Mouse (Mus musculus) midbrain, postnatal 0 days (tissue): ENCODE data around the gene St8sia4. TPM values are rescaled to one million over a fixed set of nuclear protein-coding genes. Genes with fewer than 3 reads are reported as not detected.
"Not testable (repeated sequence)": the region's sequence is repeated elsewhere in the genome, so short reads cannot be mapped to it uniquely, and the experiment has no call there.

Experiments
- ATAC-seq: fragments of 200-750 bp; cut with Nextera tagmentation; 2 replicates; pipeline ENCODE4 v1.8.0; 2017; ENCODE audit warnings: moderate number of reproducible peaks, mild to moderate bottlenecking, moderate TSS enrichment, moderate library complexity; ENCODE audit not compliant: low FRiP score
- DNase-seq: peaks from one replicate; pipeline ENCODE4 v3.0.0-alpha.2; 2015; ENCODE audit warnings: low spot score
- H3K27ac ChIP-seq: fragments of 300-500 bp; sonication (generic); 2 replicates; pipeline ENCODE4 v1.5.1; 2014; ENCODE audit warnings: low read depth, mild to moderate bottlenecking, low read length, mixed read lengths
- H3K27me3 ChIP-seq: fragments of 300-500 bp; sonication (generic); 2 replicates; pipeline ENCODE4 v1.6.1; 2014; ENCODE audit warnings: low read length, control low read depth, mixed read lengths; ENCODE audit not compliant: insufficient read depth
- H3K36me3 ChIP-seq: fragments of 300-500 bp; sonication (generic); 2 replicates; pipeline ENCODE4 v1.6.1; 2014; ENCODE audit warnings: low read length, control low read depth, mixed read lengths; ENCODE audit not compliant: insufficient read depth
- H3K4me1 ChIP-seq: fragments of 300-500 bp; sonication (generic); 2 replicates; pipeline ENCODE4 v1.6.1; 2014; ENCODE audit warnings: mild to moderate bottlenecking, control low read depth, antibody characterized with exemption, low read length, mixed read lengths; ENCODE audit not compliant: insufficient read depth
- H3K4me2 ChIP-seq: fragments of 300-500 bp; sonication (generic); 2 replicates; pipeline ENCODE4 v1.6.1; 2014; ENCODE audit warnings: low read depth, mild to moderate bottlenecking, low read length, mixed read lengths; ENCODE audit not compliant: poor library complexity, severe bottlenecking
- H3K4me3 ChIP-seq: fragments of 300-500 bp; sonication (generic); 2 replicates; pipeline ENCODE4 v1.5.1; 2014; ENCODE audit warnings: low read depth, mild to moderate bottlenecking, low read length, moderate library complexity
- H3K9ac ChIP-seq: fragments of 300-500 bp; sonication (generic); replicated peaks from 2 replicates; pipeline ENCODE4 v1.6.1; 2014; ENCODE audit warnings: mild to moderate bottlenecking, low read length, moderate library complexity, mixed read lengths; ENCODE audit not compliant: poor library complexity, severe bottlenecking
- H3K9me3 ChIP-seq: fragments of 300-500 bp; sonication (generic); 2 replicates; pipeline ENCODE4 v1.6.1; 2016; ENCODE audit warnings: low read length, control low read depth
- CTCF ChIP-seq: IDR thresholded peaks from 2 replicates; pipeline ENCODE4 v1.5.1; 2016; ENCODE audit warnings: antibody characterized with exemption, mild to moderate bottlenecking
- WGBS: fragments of 180-500 bp; shearing (Covaris S2); extraction: QIAGEN DNeasy Blood & Tissue Kit; methylation state at CpG from one replicate; pipeline ENCODE4 v1.1.7; 2014; 5-methylcytosine and 5-hydroxymethylcytosine counted together
- polyA plus RNA-seq: library from polyadenylated mRNA; unstranded; fragments of >200 nt; fragmentation: Nextera tagmentation; extraction: Ambion mirVana; gene quantifications from 2 replicates; pipeline ENCODE4 v1.2.1, GENCODE M21; 2015
- total RNA-seq: library from RNA; depleted of rRNA; stranded (reverse); fragments of >200 nt; gene quantifications from 2 replicates; pipeline ENCODE4 v1.2.3, GENCODE M21; 2014

Gene St8sia4
- total and polyA plus RNA-seq, 2 experiments from 2014 or later: 19.9 to 60.5 TPM

- no peak for TF ChIP-seq CTCF
- Histone ChIP-seq H3K36me3 (no peaks in the 10 kb centered on the region), H3K4me3 (no peak overlapping the region), H3K27ac (no peak overlapping the region), H3K9ac (no peak overlapping the region), H3K4me1 (no peaks in the 10 kb centered on the region), H3K4me2 (no peak overlapping the region), H3K9me3 (no peaks in the 10 kb centered on the region), H3K27me3 (no peaks in the 10 kb centered on the region)
- no peak for ATAC-seq
- no peak for DNase-seq
- WGBS: 89% methylated on average over 1 of the region's 1 CpGs
Measured at GRCm38 (mm10) chr1:95571106-95571505, 96.3 kb downstream of the St8sia4 start.

GRCm38 (mm10) chr1:95554556-95554955 is 112.8 kb downstream of the St8sia4 start:
- ATAC-seq, DNase-seq, H3K4me2 ChIP-seq: not testable (repeated sequence)

GRCm38 (mm10) chr1:95541460-95541859 is 125.9 kb downstream of the St8sia4 start:
- H3K4me2 ChIP-seq: no peak overlapping the region
- DNase-seq (no peak), ATAC-seq (no peak)
- no peak overlapping the region for H3K9ac ChIP-seq
- H3K27ac ChIP-seq: no peak overlapping the region
- H3K36me3 ChIP-seq: no peaks in the 10 kb centered on the region
- no peaks in the 10 kb centered on the region for H3K4me1 ChIP-seq
- H3K27me3 ChIP-seq: no peaks in the 10 kb centered on the region
- H3K4me3 ChIP-seq: no peak overlapping the region
- H3K9me3 ChIP-seq: no peaks in the 10 kb centered on the region
- WGBS: 57% methylated on average over 3 of the region's 3 CpGs
- TF ChIP-seq CTCF: no peak

More at GRCm38 (mm10) chr1:95554556-95554955, 112.8 kb downstream of the St8sia4 start:
- H3K4me3 ChIP-seq, H3K9me3 ChIP-seq, H3K27me3 ChIP-seq, H3K9ac ChIP-seq, H3K27ac ChIP-seq, H3K36me3 ChIP-seq, H3K4me1 ChIP-seq: not testable (repeated sequence)
